Mouse (Mus musculus) cerebellum, adult 2 months (tissue): ENCODE measurements around the gene Serpina3j.

Experiments used
- CTCF ChIP-seq: fragments of 200-500 bp; IDR thresholded peaks from 2 replicates; pipeline ENCODE4 v1.5.1; 2011; ENCODE audit warnings: low read depth, mild to moderate bottlenecking, control low read depth, low read length, moderate library complexity, borderline replicate concordance; ENCODE audit not compliant: insufficient read depth
- POLR2A ChIP-seq: fragments of 200-500 bp; IDR thresholded peaks from 2 replicates; pipeline ENCODE4 v1.6.1; 2011; ENCODE audit warnings: low read length, control low read depth, borderline replicate concordance; ENCODE audit not compliant: insufficient read depth

DNA sequence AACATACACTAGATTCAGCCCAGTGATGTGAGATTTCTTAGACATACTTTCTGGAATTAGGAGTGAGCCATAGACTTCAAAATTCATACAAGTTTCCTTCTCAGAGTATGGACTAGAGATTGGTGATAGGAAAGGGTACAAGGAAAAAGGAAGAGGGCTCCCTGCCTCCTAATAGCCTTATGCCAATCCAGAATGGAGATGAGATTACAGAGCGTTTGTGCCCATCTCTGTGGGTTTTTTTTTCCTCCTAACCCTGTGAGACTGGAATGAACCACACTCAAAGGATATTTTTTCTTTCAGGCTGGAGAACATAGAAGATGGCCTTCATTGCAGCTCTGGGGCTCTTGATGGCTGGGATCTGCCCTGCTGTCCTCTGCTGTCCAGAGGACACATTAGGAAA is at the start of gene Serpina3j:
- no peak for TF ChIP-seq POLR2A
- no peak for TF ChIP-seq CTCF
